Mouse (Mus musculus) kidney, adult 8-10 months (tissue): ENCODE measurements around the gene Tet3.

Experiments
- DNase-seq, 2 experiments: peaks; one replicate each; pipeline ENCODE4 v3.0.0; 2022

The Tet3 gene

DNA sequence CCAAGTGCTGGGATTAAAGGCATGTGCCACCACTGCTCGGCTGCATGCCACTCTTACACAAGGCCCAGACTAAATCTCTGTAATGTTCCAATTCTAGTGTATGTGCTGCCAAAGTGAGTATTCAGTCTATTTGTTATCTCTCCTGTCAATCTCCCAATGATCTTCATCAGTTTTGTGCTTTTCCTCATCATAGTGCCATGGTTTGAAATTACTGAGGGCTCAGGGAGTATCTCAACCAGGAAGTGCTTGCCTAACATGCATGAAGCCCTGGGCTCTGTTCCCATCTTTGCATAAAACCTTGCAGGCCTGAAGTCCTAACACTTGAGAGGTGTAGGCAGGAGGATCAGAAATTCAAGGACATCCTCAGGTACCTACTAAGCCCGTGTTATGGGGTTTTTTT is 136.1 kb downstream of the Tet3 start:
- DNase-seq = no peak

DNA sequence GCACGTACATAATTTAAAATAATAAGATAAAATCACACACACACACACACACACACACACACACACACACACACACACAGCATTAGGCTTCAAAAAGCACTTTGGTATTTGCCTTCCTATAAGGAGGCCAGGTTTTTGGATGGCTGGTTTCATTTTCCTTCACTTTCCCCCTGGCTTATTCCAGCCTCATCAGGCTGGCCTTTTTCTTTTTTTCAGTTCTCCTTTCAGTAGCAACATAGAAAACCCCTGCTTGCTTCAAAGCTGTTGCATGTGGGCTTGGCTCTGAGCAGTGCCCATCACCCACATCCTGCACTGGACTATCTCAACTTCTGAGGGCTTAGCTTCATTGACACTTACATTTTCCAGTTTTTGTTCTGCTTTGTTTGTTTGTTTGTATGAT is 137.0 kb downstream of the Tet3 start:
- DNase-seq = no peak

GRCm38 (mm10) chr6:83317108-83317741 is 141.7 kb downstream of the Tet3 start:
- DNase-seq = peak; percentile 89 to 91

DNA sequence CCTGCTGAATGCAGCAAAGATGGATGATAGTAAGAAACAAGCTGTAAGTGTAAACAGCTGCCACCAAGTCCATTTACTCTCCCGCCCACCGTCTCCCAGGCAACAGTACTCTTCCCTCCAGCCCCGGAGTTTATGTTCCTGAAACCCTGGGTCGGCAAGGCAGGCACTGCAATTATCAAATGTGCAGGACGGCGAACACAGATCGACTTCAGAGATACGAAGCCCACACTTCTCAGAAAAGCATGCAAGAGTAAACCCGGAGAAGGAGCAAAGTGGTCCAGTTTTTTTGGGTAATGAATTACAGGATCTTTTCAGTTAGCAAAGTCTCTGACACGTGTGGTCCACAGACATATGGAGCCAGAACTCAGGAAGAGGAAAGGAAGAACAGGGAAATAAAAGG is 142.9 kb downstream of the Tet3 start:
- DNase-seq = peak in 1 of 2 experiments; percentile 17

DNA sequence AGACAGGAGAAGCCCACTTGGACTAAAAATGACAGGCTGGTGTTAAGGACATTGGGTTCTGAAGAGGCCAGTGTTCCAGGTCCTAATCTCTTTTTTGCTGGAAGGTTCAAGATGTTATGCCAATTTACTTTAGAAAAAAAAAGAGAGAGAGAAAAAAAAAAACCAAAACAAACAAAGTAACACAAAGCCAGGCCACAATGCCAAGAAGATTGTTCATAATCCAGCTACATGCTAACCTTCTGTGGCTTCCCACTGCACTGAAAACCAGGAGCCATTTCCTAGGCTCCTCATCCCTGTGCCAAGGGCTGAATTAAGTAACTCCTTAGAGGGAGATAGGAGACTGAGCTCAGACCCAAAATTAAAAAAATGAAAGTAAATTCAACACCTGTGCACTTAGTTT is 143.6 kb downstream of the Tet3 start:
- no peak for DNase-seq

DNA sequence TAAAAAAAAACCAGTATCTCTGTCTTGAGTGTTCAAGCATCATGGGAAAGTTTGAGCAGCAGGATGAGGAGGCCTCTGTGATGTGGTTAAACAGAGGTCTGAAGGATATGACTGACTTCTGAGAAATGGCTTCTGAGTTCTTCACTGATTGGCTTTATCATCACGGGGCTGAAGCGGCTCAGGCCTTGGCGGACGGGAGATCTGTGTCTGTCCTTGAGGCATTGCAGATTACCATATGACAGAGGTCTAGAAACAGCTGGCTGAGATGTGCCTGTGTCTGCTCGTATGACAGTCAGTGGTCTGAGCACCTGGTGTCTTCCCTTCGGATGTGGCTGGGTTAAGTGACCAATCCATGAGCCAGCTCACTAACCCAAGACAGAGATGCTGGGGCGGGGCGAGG is 146.4 kb downstream of the Tet3 start:
- DNase-seq = no peak
